Mouse (Mus musculus): ENCODE measurements around the gene Cnpy1.

Cnpy1 gene

GRCm38 (mm10) chr5:28238876-28239275 is 6.7 kb downstream of the Cnpy1 start:
- no peak for DNase-seq

DNA sequence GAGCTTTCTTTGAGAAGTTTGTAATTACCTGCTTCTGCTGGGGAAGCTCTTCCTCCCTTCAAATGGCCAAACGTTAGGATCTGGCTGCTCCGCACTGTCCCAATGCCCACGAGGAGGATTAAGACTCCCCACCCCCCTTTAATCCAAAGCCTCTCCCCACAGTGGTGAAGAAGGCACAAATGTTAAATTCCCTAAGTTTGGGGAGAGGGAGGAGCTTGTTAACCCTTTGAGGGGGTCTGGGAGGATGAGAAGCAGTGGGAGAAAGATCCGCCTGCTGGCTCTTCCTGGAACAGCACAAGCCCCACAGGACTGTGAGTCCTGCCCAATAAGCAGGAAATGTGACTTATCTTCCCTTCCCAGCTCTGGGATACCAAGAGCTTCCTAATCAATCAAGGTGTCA is 7.5 kb downstream of the Cnpy1 start:
- DNase-seq: no peak

GRCm38 (mm10) chr5:28237715-28238114 is 7.9 kb downstream of the Cnpy1 start:
- no peak for DNase-seq

GRCm38 (mm10) chr5:28237055-28237454 is 8.6 kb downstream of the Cnpy1 start:
- DNase-seq: peak in 1 of 2 experiments; percentile 11

GRCm38 (mm10) chr5:28236098-28236497 is 9.5 kb downstream of the Cnpy1 start:
- peak in 1 of 2 experiments; percentile 4 for DNase-seq

GRCm38 (mm10) chr5:28232101-28232500 is 13.5 kb downstream of the Cnpy1 start:
- no peak for DNase-seq

DNA sequence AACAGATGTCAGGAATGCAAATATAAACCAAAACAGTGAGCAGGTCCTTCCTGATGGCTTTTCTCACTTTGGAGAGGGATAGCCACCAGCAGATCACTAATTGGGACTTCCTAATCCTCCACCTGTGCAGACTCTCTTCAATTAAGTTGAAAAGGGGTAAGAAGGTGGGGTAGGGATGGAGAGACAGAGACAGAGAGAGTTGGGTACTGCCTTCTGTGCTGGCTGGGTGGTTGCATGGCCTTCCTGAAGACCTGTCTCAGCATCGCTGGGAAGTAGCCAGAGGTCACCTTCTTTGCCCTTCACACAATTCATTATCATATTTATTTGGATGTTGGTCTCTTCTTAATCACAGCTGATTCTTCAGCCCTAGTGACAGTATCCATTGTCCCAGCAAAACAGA is 26.0 kb downstream of the Cnpy1 start:
- no peak for DNase-seq

GRCm38 (mm10) chr5:28213441-28213840 is 32.2 kb downstream of the Cnpy1 start:
- no peak for DNase-seq

GRCm38 (mm10) chr5:28211651-28212310 is 33.8 kb downstream of the Cnpy1 start:
- no peak for DNase-seq

- no peak for DNase-seq
Observed at GRCm38 (mm10) chr5:28210591-28211550, 34.7 kb downstream of the Cnpy1 start.

- peak; percentile 7 to 55 for DNase-seq
Observed at GRCm38 (mm10) chr5:28209549-28210431, 35.8 kb downstream of the Cnpy1 start.

GRCm38 (mm10) chr5:28208726-28209520 is 36.7 kb downstream of the Cnpy1 start:
- no peak for DNase-seq

- no peak for DNase-seq
Observed at GRCm38 (mm10) chr5:28207043-28207442, 38.6 kb downstream of the Cnpy1 start.

DNA sequence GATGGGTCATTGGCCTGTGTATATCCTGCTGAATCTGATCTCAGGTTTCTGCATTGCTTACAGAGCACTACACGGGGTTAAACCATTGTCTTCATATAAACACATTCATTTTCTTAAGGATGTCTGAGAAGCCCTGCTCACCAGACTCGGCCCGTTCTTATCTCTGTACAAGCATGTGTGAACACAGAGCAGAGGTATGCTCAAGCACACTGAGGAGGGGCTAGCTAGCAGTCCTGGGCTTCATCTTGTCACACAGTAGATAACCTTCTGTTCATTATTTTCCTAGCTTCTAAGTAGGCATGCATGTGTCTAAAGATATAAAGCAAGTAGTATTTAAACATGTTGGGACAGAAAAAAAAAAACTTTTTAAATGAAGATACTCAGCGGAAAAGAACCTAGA is 39.2 kb downstream of the Cnpy1 start:
- DNase-seq: no peak

GRCm38 (mm10) chr5:28204678-28205077 is 40.9 kb downstream of the Cnpy1 start:
- no peak for DNase-seq

DNA sequence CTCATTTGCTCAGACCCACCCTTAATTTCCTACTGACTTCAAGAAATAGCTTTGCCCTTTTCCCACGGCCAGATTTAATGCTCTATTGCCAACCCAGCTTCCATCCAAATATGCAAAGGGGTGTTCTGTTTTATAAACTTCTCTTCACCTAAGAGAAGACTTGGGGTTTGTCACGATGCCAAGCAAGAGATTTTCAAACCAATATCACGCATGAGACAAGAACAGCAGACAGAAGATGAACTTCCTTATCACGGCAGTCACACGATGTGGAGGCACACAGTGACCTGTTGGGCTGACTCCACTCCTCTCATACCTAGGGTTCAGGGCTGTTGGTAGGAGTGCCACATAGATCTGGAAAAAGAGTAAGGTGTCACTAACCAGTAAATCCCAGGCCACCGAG is 42.5 kb downstream of the Cnpy1 start:
- no peak for DNase-seq

DNA sequence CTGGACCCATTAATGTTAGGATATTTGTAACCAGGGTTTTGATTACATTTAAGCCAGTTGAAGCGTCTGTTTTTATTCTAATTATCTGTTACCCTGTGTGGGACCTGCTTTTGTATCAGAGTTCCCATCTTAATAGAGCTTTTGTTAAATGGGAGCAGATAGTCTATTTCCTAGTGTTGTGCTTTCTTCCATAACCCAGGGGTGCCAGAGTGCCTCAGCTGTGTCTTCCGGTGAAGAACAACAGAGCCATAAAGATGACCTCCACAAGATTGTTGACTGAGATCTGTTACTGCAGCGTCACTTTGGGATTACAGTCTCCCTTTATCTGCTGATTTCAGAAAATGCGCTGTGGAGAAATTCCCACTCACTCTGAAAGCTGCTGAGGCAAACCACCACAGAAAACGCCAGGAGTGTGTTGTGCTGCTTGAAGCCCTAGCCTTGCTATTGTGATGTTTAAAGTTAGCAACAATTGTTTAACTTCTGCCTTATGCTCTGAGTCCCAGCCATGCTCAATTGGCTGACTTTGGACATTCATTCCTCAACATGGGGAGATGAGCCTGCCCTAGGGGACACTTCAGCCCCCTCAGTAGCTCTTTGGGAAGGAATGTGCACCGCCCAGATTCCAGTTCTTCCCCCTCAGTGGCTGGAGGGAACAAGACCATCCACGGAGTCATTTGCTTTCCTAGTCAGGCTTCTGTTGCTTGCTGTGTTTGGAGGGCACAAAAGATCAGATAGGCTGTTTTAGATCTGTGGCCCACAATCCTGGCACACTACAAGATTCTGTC is 46.3 kb downstream of the Cnpy1 start:
- DNase-seq: no peak

- DNase-seq: no peak
Observed at GRCm38 (mm10) chr5:28195473-28195872, 50.1 kb downstream of the Cnpy1 start.

DNA sequence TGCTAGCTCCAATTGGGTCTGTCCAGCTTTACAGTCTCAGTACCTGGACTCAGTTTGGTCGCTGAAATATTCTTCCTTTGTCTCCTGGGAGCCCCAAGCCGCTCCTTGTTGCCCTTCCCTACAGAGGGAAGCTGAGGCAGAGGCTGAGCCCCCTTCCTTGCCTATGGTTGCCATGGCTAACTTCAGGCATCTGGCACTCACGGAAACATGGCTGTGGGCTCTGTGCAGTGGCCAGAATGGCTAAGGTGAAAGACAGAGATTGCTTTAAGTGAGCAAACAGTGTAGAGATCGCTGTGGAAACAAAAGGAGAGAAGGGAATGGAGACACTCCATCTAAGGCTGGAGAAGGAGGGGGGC is 53.5 kb downstream of the Cnpy1 start:
- no peak for DNase-seq

GRCm38 (mm10) chr5:28191201-28192098 is 54.2 kb downstream of the Cnpy1 start:
- no peak for DNase-seq

All from kidney, postnatal 36 days (tissue).